ENCODE assay signal across 13 mouse cellular contexts in the genomic region with DNA sequence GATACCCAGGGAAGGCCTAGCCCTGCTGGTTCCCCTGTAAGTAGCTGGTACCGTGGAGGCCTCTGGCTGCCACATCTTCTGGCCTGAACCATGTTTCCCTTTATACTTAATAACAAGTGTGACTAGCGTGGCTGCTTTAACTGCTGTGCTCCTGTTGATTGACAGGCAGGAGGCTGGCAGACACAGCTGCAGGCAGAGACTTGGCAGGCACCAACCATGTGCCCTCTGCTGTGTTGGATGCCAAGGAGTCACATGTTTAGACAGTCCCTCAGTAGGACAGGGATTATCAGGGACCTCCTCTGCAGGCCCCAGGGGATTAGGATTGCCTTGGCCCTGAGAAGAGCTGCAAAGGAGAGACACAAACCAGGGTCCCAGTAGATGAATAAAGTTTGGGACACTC. TPM values are rescaled to one million over a fixed set of nuclear protein-coding genes. Genes with fewer than 3 reads are reported as not detected.
DNase-seq lines count a peak whose midpoint lies in the region; ATAC-seq lines count a peak whose summit lies in the region.
"Had no signal": no experiment of that assay in that cellular context is flagged by ENCODE, and none has a peak within 500 bp of the region (broad histone marks: within the 10 kb centered on the region; RNA-seq: fewer than 3 reads in every experiment).

No protein-coding gene starts in this region.

- peak overlapping the region; percentile 20; the same call in 1 of the 2 replicates for H3K9ac ChIP-seq in hindbrain, embryonic 13.5 days
- no peak overlapping the region for H3K9ac ChIP-seq in hindbrain, embryonic 11.5 days (ENCODE audit: low read depth, low read length)
- H3K9ac ChIP-seq: embryonic facial prominence, embryonic 12.5 days; heart, embryonic 13.5 days had no signal

- no peak overlapping the region; the same call in 1 of the 2 replicates for H3K27ac ChIP-seq in hindbrain, embryonic 13.5 days
- H3K27ac ChIP-seq in hindbrain, embryonic 11.5 days (ENCODE audit: low read depth, low read length) = no peak overlapping the region
- H3K27ac ChIP-seq: embryonic facial prominence, embryonic 12.5 days; heart, embryonic 13.5 days had no signal

- intact Hi-C loops in heart, postnatal 10 days (cut with DNase I) = loop anchor here (10.0 kb wide), 1 partner anchor 294 kb away; the partner anchor contains the start of gene Dixdc1

- no peak for DNase-seq in hindbrain, embryonic 11.5 days (ENCODE audit: low spot score)
- DNase-seq in 3134 (ENCODE audit: extremely low read depth, insufficient read length, low spot score) = peak; percentile 34
- DNase-seq in adrenal gland, postnatal 14 days = peak; percentile 63
- DNase-seq in heart, postnatal 10 days = peak; percentile 71 to 85
- DNase-seq in natural killer cell, adult 2 months (ENCODE audit: low spot score in 2 of 2) = no peak
- no peak for DNase-seq in urinary bladder, postnatal 10 days (ENCODE audit: low spot score)
- no peak for DNase-seq in spleen, adult 12 weeks (ENCODE audit: low spot score)
- DNase-seq: thymus, postnatal 25 days had no signal

- peaks cover 18% of the 10 kb centered on the region for H3K4me1 ChIP-seq in hindbrain, embryonic 13.5 days (replicated peaks)
- H3K4me1 ChIP-seq in hindbrain, embryonic 11.5 days (replicated peaks; ENCODE audit: control insufficient read depth, insufficient read depth, low read length) = no peaks in the 10 kb centered on the region
- H3K4me1 ChIP-seq: embryonic facial prominence, embryonic 12.5 days had no signal

- ATAC-seq in hindbrain, embryonic 13.5 days (ENCODE audit: low FRiP score) = 0 out of 2 replicates have a peak, but pooled peaks have one; percentile 26
- no peak for ATAC-seq in hindbrain, embryonic 11.5 days (ENCODE audit: low FRiP score)

- peaks cover 8% of the 10 kb centered on the region for H3K27me3 ChIP-seq in hindbrain, embryonic 13.5 days
- H3K27me3 ChIP-seq in hindbrain, embryonic 11.5 days (ENCODE audit: control insufficient read depth, insufficient read depth, low read length) = no peaks in the 10 kb centered on the region
- H3K27me3 ChIP-seq: embryonic facial prominence, embryonic 12.5 days; heart, embryonic 13.5 days had no signal

- 52% methylated on average over 2 of the region's 2 CpGs for WGBS in hindbrain, embryonic 13.5 days
- 80% methylated on average over 2 of the region's 2 CpGs for WGBS in hindbrain, embryonic 11.5 days

- H3K4me3 ChIP-seq in hindbrain, embryonic 13.5 days = no peak overlapping the region
- no peak overlapping the region for H3K4me3 ChIP-seq in hindbrain, embryonic 11.5 days (ENCODE audit: low read depth, low read length)
- H3K4me3 ChIP-seq: embryonic facial prominence, embryonic 12.5 days; heart, embryonic 13.5 days; megakaryocyte, embryonic 14.5 days had no signal

- H3K9me3 ChIP-seq in hindbrain, embryonic 13.5 days = 0 out of 2 replicates have a peak, but pooled peaks cover 4% of the 10 kb centered on the region
- no peaks in the 10 kb centered on the region for H3K9me3 ChIP-seq in hindbrain, embryonic 11.5 days (ENCODE audit: control insufficient read depth, low read length)
- H3K9me3 ChIP-seq: embryonic facial prominence, embryonic 12.5 days; G1E had no signal

- H3K4me2 ChIP-seq in hindbrain, embryonic 13.5 days = no peak overlapping the region
- H3K4me2 ChIP-seq in hindbrain, embryonic 11.5 days (replicated peaks; ENCODE audit: low read depth, low read length) = no peak overlapping the region
- H3K4me2 ChIP-seq: embryonic facial prominence, embryonic 12.5 days; heart, embryonic 13.5 days had no signal

- H3K36me3 ChIP-seq in hindbrain, embryonic 13.5 days = no peaks in the 10 kb centered on the region
- H3K36me3 ChIP-seq in hindbrain, embryonic 11.5 days (ENCODE audit: control insufficient read depth, insufficient read depth, low read length) = no peaks in the 10 kb centered on the region
- H3K36me3 ChIP-seq: embryonic facial prominence, embryonic 12.5 days; G1E; heart, embryonic 13.5 days had no signal

RNA-seq across cellular contexts. Expression of gene Plet1, which starts 53.6 kb away (rescaled TPM):
- 0.48 and 0.63 TPM in 2 replicates for polyA plus RNA-seq in hindbrain, embryonic 13.5 days (2015; fragmentation: Nextera tagmentation; extraction: Ambion mirVana)
- polyA plus RNA-seq in hindbrain, embryonic 11.5 days (2014; fragmentation: Nextera tagmentation; extraction: Ambion mirVana) = 0.59 and 0.68 TPM in 2 replicates
- 0.33 and 0.41 TPM in 2 replicates for total RNA-seq in adrenal gland, postnatal 14 days (2021)
- 1 to 10 TPM; 1.2 to 2.6 TPM for total RNA-seq in heart, postnatal 10 days (2021)
- total RNA-seq: G1E had no signal

Comparison
In these comparisons a context has a peak if more than half of its experiments do, and no peak if none do; other contexts are left out.
1. DNase-seq: peak in 3134 (single experiment), adrenal gland, postnatal 14 days (single experiment) and heart, postnatal 10 days (2 of 2); none in hindbrain, embryonic 11.5 days (single experiment), natural killer cell, adult 2 months (0 of 2), urinary bladder, postnatal 10 days (single experiment) and spleen, adult 12 weeks (single experiment).